Mouse (Mus musculus) cerebellum, adult 11 months (tissue): ENCODE results near the gene Kmt2e.
A peak's percentile ranks its signal among the peaks of the same experiment; 100 is the strongest.

Experiments
- DNase-seq: peaks from one replicate; pipeline ENCODE4 v3.0.0; 2022

The Kmt2e gene

DNA sequence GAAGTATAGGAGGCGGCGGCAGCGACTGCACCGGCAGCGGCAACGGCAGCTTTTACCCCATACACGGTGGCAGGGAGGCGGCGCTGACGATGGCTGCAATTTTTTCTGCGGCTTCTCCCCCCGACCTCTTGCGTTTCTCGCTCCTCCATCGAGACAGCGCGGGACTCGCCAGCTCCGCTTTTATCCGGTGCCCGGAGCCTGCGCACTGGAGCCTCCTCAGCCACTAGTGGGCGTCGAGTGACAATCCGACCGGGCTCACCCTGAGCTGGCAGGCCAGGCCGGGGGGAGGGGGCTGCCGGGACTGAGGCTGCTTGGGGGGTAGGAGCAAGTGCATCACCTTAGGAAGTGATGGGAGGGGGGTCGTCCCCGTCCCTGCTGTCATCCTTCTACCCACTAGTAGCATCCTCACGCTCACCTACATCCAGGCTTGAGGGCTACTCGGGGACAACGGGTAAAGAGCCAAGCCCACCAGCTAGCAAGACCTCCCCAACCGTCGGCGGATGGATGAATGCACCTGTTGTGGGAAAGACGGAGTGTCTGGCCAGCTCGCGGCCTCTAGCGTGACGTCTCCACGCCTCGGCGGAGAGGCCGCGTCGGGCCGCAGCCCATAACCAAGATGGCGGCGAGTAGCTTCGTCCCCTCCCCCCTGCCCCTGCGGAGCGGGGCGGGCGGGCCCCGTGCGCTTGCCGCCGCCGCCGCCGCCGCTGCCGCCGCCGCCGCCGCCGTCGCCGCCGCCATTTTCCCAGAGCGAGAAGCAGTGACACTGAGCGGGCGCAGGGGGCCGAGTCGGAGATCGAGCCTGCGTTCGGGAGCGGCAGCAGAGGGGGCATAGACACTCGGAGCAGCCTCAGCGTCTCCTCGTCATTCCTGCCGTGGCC lies at the start of gene Kmt2e:
TSS of gene Kmt2e (plus strand) at position 722 of the 878 bp plus-strand sequence.
- peak; percentile 93 for DNase-seq

DNA sequence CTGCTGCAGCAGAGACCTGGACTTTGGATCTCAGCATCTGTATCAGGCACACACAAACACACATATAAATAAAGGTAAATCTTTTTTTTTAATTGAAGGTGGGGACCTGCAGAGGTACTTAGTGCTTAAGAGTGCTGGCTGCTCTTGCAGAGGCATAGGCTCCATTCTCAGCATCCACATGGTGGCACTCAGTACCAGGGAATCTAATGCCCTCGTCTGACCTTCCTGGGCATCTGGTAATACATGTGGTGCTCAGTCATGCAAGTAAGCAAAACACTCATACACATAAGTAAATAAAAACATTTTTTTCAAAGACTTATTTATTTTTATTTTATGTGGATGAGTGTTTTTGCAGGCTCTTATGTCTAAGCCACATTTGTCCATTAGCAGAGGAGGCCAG lies 49.1 kb upstream of the Kmt2e start:
- no peak for DNase-seq

DNA sequence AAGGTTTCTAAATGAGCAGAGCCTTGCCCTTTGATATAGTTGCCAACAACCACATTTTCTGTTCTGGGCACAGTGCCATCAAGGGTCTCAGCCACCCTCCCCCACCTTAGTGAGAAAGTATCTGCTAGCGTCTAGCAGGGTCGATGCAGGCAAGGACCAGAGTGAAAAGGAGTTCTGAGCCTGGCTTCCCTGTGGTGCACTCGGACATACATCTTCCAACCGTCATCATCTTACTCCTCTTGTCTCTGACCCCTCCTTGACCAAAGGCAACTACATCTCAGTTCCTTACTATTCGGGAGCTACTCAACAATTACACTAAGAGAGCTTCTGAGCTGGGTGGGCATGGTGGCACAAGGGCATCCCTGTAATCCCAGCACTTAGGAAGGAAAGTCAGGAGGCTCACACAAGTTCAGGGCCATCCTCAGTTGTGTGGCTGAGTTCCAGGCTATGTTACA lies 48.5 kb upstream of the Kmt2e start:
- no peak for DNase-seq

DNA sequence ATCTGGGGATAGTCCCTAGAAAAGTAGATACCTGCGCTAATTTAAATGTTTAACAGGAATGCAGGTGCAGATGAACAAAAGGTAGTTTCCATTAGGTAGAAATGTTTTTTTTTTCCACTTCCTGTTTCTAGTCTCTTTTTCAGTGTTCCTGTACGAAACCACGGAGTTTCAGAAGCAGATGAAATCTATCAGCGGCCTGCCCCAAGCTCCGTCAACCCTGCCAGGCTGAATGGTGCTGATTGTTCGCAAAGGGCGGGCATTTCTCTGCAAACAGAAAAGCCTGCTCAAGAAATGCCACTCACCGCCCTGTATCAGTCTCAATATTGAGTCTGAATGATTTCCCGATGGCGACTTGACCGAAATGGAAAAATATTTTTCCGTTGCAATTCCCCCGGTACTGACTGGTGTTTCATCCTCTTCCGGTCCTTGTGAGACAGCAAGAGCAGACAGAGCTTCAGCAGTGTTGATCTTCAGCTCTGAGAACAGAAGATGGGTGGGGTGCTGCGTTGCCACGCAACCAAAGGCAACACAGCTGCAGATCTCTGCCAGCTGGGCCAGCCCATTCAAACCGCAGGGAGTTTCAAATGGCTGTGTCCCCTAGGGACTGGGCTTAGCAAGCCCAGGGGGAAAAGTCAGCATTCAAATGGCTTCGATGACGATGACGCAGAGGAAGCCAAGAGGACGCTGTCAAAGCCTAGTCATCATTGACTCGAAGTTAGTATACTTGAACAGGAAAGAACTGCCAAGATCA lies 47.5 kb upstream of the Kmt2e start:
- no peak for DNase-seq

DNA sequence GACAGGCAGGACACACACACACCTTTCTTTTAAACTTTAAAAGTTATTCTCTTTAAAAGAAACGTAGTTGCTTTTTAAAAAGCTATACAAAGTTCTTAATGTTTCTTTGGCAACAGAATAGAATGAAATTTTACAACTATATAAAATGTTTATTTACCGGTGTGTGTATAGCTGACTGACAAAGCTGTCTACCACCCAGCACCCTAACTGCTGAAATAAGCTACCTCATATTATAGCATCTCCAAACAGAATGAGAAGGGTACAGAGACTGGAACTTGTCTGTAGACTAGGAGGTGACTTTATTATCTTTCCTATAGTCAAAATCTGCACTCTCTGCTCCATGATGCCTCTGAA lies 47.0 kb upstream of the Kmt2e start:
- no peak for DNase-seq

DNA sequence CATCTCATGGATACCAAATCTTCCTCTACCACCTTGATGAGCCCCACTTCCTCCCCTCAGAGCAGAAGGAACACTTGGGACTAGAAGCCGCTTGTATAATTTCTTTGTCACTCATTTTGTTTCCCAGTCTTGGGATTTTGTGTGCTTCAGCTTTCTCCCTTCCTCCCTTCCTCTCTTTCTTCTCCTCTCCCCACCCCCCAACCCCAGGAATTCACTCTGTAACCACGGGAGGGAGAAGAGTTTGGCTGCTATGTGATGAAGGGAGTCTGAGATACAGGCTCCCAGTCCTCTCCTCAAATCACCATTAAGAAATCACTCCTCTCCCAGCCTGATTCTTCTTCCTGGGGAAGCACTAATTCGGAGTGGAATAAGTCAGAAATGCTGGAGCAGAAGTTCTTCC lies 46.1 kb upstream of the Kmt2e start:
- no peak for DNase-seq

DNA sequence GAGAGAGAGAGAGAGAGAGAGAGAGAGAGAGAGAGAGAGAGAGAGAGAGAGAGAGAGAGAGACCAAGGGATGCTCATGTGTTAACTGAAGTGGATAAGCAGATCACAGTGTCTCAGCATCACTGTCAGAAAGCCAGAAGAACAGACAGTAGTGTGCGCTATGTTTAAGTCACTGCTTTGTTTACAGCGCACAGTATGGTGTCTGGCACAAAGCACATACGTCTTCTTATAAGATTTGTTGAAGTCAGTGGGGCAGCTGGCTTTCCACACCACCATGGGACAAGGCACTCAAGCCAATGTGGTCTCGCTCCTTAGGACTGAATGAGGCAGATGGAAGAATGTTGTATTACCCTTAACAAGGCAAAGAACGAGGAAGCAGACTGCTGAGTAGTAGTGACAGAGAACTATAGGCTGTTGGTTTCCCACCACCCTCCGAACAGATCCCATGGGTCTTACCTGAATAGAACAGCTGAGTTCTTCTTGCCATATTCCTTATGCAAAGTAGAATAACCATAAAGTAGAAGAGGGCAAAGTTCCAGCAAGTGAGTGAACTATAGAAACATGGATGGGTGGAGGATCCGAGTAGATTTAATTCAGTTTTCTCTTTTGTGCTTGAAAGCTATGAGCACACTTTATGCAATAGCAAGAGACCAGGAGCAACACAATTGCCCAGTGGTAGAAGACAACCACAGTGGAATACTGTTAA lies 44.5 kb upstream of the Kmt2e start:
- DNase-seq: no peak

DNA sequence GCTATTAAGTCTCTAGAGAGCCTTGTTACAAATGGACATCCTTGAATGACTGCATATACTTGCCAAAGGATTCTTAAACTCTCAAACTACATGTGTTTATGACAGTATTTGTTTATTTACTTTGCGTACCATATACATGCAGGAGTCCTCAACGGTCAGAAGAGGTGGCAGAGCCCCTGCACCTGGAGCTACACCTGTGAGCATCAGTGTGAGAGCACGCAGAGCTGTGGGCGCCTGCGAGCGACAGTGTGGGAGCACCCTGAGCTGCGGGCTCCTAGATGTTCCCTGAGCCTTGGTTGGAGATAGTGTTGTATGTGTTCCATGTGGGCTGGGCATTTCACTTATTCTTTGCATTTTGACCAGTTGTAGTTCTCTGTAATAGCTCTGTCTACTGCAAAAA lies 42.5 kb upstream of the Kmt2e start:
- DNase-seq: no peak

DNA sequence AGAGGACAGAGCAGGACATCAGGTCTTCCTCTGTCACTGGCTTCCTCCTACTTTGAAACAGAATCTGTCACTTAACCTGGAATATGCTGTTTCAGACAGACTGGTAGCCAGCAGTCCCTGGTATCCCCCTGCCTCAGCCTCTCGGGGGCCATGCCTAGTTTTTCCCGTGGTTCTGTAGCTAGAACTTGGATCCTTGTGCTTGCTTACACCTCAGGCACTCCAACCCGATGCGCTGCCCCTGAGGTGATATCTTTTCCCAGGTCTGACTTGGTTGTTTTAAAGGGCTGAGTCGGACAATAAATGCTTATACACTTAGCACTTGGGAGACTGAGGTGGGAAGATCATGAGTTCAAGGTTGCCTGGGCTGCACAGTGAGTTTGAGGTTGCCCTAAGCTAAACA lies 40.4 kb upstream of the Kmt2e start:
- DNase-seq: no peak

DNA sequence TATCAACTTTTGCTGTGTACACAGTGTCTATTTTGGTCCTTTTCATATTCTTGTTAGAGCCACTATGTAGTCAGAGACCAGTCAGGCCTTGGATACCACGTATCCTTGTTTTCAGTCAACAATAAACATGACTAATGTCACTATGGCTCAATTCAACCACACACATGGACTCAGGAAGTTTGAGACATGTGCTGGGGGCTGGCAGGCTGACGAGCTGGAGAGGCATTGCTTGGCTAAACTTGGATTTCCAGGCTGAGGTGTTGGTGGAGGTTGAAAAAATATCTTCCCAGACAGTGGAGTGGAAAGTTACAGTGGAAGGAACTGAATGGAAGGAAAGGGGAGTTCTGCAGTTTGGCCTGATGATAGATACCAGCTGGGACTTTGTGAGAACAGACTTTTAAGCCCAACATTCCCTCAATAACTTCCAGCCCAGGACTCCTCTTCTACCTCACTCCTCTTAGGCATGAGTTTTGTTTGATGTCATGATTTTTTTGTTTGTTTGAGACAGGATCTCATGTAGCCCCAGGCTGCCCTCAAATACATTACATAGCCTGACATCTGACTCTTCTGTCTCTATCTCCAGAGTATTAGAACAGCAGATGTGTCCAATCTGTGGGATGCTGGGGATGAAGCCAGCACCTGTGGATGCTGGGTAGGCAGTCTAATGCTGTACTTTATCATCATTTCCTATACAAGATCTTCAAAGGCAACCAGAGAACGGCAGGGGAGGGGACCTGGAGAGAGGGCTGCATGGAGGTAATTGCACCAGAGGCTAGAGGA lies 39.7 kb upstream of the Kmt2e start:
- no peak for DNase-seq

DNA sequence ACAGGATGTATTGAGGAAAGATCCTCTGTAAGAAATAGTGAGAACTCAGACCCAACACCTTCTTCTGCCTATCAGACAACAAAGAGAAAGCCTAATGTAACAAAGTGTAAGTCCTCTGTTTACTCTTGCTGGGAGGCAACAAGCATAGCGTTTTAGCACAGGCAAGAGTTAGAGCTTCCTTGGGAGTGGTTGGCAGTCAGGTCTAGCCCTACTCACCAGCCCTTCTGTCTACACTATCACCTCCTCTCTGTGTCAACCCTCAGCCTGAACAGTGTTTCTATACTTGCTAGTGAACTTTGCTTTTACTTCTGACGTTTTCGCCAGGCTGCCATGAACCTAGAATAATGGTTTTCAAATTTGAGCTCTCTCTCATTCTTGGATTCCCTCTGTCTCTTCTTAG lies 38.5 kb upstream of the Kmt2e start:
- no peak for DNase-seq

DNA sequence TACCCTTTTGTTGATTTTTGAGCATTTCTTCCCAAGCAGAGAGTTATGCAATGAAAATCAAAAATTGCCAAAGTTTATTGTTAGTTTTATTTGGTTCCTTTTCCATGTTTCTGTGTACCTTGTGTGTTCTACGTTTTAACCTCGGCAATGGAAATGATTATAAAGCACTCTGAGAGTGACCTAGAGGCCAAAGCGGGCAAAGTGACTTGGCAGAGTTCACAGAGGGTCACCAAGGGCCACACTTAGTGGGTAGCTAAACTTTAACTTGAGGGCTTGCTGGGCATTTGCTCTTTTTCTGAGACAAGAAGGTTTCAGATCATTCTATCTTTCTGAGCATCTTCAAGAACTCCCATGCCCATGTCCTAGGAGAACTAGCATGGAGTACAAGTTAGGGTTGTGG lies 37.5 kb upstream of the Kmt2e start:
- DNase-seq: no peak

DNA sequence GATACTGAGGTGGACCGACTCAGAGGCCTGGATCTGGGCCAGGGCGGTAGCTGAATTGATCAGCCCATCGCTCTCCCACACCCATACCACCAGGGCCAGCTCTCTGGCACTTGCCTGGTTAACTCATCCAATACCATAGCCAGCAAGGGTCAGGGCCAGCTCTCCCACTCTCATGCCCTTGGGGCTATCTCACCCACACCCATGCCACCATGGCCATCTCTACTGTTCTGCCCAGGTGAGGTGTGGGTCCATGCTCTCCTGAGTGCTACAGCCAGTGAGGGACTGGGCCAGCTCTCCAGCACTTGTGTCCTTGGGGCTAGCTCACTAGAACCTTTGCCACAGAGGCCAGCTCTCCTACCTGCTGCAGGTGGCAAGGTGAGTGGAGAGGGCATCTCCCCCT lies 34.1 kb upstream of the Kmt2e start:
- no peak for DNase-seq

DNA sequence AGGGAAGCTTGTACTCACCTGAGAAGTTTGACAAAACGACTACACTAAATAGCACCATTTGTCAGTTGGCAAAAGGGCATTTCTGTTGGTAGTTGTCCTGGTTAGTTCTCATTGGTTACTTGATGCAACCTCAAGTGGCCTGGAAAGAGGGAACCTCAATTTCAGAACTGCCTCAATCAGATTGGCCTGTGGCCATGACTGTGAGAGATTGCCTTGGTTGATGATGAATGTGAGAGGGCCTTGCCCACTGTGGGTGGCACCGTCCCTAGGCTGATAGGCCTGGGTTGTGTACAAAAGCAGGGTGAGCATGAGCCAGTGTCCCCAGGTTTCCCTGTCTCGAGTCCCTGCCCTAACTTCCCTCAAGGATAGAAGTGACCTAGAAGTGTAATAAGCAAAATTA lies 33.4 kb upstream of the Kmt2e start:
- no peak for DNase-seq

DNA sequence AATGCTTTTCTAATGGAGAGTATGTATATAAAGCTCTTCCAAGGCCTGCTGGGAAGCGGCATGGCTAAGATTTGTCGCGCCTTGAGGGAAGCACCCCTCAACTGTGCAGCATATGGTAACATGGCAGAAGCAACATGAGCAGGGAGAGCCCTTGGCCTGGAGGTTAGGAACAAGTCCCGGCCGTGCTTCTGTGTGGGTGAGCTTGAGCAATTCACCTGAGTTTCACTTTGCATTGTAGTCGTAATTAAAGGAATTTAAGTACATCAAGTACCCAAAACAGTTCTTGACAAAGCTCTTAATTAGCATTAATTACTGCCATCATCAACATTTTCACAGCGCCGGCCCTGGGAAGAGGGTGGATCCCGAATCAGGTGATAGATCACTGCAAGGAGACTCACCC lies 32.9 kb upstream of the Kmt2e start:
- no peak for DNase-seq

DNA sequence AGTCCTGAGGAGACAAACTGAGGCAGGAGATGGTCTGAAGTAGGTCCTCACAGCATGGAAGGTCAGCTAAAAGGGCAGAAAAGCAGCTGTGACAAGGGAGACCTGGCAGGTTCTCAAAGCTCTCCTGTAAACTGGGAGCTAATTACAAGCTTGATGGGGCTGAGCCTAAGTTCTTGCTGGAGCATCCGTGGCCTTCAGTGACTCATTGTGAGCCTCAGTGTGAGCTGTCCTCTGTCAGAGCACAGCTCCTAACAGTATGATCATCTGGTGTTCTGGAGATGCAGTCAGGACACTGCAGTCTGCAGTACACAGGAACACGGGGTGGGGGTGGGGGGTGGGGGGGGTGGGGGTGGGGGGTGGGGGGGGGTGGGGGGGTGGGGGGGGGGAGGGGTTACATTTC lies 32.2 kb upstream of the Kmt2e start:
- no peak for DNase-seq

DNA sequence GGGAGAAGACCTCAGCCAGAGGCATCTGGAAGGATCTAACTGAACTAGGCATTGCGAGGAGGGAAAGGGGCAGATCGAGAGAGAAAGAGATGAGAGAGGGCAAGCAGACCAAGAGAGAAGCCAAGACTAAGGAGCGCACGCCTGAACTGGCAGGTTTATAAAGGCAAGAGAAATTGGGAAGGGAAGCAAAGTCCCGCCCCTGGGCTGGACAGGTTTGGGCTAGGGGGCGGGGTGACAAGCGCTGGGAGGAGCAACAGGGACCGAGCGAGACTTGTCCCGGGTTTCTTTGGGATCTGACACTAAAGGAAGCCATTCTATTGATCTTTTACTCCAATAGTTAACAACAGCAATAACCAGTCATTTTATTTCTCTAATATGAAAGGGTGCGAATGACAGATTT lies 31.1 kb upstream of the Kmt2e start:
- no peak for DNase-seq

DNA sequence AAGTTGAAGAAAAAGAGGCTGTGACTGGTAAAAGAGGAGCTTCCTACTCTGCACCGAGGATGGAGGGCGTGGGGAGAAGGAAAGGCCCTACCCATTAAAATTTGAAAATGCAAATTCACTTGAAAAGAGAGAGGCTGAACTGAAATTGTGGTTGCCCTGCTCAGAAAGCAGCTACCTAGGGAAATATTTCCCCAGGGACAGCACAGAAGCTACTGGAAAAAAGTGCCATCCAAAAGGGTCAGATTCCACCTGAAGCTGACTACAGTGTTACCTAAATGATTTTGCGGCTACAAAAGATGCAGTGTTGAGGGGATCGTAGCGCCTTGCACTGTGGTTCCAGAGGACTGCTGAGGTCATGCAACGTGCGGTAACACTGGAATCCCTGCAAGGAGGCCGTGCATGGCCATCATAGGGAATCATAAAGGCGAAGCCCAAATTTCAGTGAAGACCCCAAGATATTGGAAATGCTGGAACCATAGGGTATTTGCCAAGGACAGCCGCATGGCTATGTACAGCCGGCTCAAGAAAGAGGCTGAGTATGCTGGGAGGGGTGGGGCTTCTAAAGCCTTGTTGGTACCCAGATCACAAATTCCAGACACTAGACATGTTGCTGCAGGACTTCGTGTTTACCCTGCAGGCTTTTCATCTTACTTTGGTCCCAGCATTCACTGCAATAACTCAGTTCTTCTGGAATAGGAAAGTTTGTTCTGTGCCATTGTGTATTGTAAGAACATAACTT lies 28.4 kb upstream of the Kmt2e start:
- DNase-seq: no peak

DNA sequence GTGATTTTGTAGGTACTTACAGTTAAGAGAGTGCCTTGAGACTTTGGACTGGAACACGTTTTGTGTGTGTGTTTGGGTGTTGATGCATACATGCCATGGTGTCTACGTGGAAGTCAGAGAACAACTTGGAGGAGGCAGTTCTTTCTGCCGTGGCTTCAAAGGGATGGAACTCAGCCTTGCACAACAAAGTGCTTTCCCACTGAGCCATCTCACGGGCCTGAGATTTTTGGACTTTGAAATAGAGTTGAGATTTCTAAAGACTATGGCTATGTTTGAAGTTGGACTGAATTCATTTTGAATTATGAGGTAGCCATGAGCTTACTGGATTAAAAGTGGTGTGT lies 27.9 kb upstream of the Kmt2e start:
- DNase-seq: no peak

DNA sequence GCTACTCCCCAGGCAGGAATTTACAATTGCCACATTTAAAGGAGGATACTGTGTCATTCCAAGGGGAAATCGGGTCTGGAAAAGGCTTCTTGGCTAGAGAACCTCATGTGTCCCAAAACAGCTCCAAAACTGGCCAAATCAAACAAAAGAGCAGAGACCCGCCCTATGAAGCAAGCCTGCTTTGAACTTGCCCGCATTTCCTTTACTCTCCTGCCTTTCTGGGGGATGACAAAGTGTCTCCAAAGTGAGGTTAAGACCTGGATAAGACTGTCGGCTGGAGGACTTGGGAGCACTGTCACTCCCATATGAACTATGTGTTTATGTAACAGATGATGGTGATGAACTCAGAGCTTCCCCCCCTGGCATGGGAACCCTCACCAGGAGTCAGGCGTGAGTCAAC lies 26.1 kb upstream of the Kmt2e start:
- no peak for DNase-seq

DNA sequence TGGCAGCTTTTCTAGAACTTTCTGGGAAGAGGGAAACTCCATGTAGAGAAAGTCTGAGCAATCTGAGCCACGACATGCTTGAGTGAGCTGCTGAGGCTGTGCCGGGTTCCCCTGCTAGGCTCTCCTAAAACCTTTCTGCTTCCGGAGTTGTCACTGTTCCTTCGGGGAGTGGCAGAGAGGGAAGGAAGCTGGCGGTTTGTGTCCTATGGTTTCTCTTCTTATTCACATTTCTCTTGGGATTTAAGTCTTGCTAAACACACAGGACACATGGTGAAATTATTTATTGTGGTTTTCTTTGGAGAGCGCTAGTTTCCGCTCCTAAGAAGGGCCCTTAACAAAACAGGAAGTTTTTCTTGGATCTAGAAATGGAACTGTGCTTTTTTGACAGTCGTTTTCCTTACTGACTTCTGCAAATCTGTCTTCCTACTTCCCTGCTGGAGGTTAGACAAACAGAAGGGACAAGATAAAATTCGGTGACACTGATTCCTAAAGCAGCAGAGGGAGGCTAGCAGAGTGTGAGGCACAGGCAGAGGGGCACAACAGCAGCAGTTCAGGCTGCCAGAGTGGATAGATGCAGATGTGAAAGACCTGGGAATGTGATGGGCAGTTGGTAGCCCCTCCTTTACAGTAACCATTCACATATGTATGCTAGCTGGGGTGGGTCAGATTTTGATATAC lies 24.1 kb upstream of the Kmt2e start:
- no peak for DNase-seq

DNA sequence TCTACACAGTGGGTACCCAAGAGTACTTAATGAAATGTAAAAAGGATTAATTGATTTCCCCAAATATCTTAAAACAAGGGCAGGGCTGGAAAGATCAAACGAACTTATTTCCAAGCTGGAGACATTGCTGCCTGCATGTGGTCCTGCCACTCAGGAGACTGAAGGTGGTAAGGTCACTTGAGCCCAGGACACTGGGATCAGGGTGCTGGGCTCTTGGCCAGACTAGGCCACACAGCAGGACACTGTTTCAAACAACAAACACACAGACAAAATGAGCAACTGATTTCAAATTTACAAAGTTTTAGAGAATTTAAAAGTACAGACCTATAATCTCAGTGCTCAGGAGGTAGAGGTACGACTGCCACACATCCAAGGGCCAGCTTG lies 23.5 kb upstream of the Kmt2e start:
- no peak for DNase-seq
